Mouse (Mus musculus) CD4-positive, CD25-positive, alpha-beta regulatory T cell, adult 9 weeks (primary cell): Measurements from ENCODE around the gene Ints4. TPM values are rescaled to one million over a fixed set of nuclear protein-coding genes. Genes with fewer than 3 reads are reported as not detected.

Experiments
- polyA plus RNA-seq: library from polyadenylated mRNA; unstranded; fragments of 100-300 nt; shearing (Covaris generic); gene quantifications from one replicate; pipeline ENCODE4 v1.2.1, GENCODE M21; 2017

Ints4 gene
- 60.9 TPM for polyA plus RNA-seq

GRCm38 (mm10) chr7:97480821-97481339 is at the start of gene Ints4:
Gene Ints4, plus strand, starts transcription at chr7:97480956.

GRCm38 (mm10) chr7:97451023-97451422 is 29.7 kb upstream of the Ints4 start, which contains the start of gene Kctd14:
Gene Kctd14, plus strand, starts transcription at chr7:97451323.

GRCm38 (mm10) chr7:97579067-97579975 is 98.6 kb downstream of the Ints4 start, which contains the start of the genes Aamdc and Rsf1:
Gene Aamdc, minus strand, starts transcription at chr7:97579497.
Gene Rsf1, plus strand, starts transcription at chr7:97579889.

Other genes starting within 250 kb of the Ints4 start
- 0.92 TPM for gene Usp35, start 148.9 kb upstream of the Ints4 start, polyA plus RNA-seq
- gene Kctd21, start 148.6 kb upstream of the Ints4 start, polyA plus RNA-seq = 2.4 TPM
- 19.7 TPM for gene Alg8, start 109.3 kb upstream of the Ints4 start, polyA plus RNA-seq
- gene Ndufc2, start 81.0 kb upstream of the Ints4 start, polyA plus RNA-seq = 194 TPM
- not detected for gene Thrsp, start 63.2 kb upstream of the Ints4 start, polyA plus RNA-seq
- not detected for gene Kctd14, start 29.6 kb upstream of the Ints4 start, polyA plus RNA-seq
- gene Aamdc, start 98.5 kb downstream of the Ints4 start, polyA plus RNA-seq = 55.8 TPM
- 17.9 TPM for gene Rsf1, start 98.9 kb downstream of the Ints4 start, polyA plus RNA-seq
- gene Clns1a, start 215.7 kb downstream of the Ints4 start, polyA plus RNA-seq = 157 TPM